Mouse (Mus musculus): ENCODE data around the gene Rfx4.
A peak's percentile ranks its signal among the peaks of the same experiment; 100 is the strongest.

Rfx4 gene

DNA sequence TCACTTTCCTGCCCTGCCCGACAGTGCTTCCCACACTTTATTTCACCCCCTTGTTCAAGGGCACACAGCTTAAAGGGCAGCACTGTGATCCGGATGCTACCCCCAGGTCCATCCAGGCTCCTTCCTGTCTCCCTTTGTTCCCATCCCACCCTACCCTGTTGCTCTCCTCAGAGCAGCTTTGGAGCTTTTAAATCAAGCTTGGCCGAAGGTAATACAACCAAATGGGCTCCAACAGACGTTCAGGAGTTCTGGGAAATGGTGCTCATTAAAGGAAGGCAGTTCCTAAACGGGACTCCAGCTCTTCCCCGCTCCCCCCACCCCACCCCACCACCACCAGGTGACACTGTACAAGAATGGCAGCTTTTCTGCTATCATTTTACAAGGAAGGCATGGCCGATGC lies 154.3 kb downstream of the Rfx4 start:
- DNase-seq (ENCODE audit: low spot score in 2 of 2): no peak

DNA sequence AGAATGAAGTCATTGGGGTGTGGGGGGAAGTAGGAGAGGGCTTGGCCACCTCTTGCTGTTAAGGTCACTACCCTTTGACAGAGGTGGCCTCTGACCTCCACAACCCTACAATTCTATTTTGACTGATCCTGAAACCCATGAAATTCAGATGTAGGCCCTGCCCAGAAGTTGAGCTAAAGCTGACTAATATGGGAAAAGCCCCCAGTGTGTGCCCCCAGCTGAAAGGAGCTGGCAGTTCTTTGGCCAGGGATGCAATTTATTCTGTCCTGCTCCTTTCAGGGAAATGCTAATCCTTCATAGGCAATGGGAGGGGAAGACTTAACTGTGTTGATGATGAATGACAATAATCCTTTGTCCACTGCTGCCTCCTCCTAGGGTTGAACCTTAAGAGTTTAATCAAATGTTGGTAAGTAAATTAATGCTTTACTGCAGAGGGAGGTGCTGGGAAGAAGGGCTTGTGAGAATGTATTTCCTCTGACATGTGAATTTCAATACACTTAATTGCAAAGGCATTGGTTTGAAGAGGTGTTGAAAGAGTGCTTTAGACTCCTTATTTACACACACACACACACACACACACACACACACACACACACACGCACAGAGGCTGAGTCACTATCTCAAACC lies 155.0 kb downstream of the Rfx4 start:
- DNase-seq (ENCODE audit: low spot score in 2 of 2): no peak

DNA sequence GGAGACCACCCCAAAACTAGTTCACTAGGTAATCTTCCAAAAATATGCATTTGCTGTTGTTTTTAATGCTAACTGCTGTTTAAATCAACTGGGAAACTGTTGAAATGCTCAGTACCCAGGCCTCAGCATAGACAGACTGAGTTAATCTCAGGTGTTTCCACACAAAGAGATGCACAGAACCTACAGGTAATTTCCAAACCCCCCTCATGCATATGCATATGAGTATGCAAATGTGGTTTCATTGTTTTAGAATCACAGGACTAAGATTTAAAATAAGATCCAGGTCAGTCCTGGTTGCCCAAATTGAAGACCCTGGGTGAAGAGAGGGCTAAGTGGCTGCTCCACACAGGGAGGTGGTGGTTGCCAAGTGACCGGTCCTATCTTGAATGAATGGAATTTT lies 157.3 kb downstream of the Rfx4 start:
- no peak for DNase-seq (ENCODE audit: low spot score in 2 of 2)

DNA sequence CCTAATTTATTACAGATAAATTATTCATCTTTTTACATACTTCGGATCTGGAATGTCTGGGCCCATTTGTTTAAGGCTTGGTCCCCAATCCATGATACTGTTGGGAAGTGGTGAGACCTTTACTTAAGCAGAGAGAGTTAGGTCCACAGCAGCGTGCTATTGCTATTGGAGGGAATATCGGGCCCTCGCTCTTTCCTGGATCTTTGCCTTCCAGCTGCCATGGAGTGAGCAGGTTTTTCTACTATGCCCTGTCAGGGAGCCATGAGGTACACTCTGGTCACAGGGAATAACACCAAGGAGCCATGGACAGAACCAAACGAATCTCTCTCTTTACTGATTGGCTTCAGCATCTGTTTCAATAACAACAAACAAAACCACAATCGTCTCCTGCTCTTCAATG lies 159.6 kb downstream of the Rfx4 start:
- DNase-seq (ENCODE audit: low spot score in 2 of 2): no peak

DNA sequence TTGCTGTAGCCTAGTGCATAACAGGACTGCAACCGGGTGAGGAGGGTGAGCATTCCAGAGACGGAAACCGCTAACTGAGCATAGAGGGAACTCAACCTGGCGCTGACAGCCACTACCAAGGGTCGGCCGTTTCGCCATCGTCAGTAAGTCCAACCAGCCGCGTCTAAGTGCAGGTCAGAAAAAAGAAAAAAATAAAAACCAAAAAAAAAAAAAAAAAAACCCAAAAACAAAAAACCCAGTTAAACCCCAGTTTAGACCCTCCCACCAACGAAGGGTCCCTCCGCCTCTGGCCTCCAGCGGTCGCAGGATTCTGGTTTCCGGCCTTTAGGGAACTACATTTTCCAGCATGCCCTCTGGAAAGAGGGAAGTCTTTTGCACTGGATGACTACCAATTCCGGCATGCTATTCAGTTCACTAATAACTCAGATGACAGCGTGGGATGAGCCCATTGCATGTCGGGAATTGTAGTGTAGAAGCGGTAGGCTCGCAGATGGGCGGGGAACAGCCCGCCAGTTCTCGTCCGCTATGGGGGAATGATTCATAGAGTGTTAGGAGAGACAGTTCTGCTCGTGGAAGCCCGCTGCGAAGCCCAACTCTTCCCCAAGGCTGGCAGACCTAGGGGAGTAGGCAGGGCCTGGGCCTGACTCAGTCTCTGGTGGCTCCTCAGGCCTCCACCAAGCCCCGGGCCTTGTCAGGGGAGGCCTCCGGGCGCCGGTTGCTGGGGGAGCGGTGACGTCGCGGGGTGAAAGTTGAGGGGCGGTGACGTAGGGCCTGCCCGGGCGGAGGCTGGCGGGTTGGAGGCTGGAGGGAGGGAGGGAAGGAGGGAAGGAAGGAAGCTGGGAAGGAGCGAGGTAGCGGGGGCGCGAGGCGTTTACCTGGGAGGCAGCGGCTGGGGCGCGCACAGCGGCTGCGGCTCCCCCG lies 161.2 kb downstream of the Rfx4 start, which contains the start of gene Ric8b:
Gene Ric8b, plus strand, starts transcription at position 807 of the 921 bp plus-strand sequence.
- DNase-seq (ENCODE audit: low spot score in 2 of 2): peak; percentile 89 to 95

DNA sequence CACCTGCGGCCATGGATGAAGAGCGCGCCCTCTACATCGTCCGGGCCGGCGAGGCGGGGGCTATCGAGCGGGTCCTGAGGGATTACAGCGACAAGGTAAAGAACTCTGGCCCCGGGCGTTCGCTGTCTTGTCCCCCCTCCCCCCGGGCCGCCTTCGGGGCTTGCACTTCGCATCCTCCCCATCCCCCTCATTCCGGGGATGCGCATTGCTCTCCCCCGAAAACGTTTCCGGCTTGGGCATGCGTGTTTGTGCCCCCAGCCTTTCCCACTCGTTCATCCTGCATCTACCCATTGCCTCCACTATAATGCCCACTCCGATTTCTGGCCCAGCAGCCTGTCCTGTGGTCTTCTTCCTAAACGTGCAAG lies 161.9 kb downstream of the Rfx4 start:
- DNase-seq (ENCODE audit: low spot score in 2 of 2): no peak

DNA sequence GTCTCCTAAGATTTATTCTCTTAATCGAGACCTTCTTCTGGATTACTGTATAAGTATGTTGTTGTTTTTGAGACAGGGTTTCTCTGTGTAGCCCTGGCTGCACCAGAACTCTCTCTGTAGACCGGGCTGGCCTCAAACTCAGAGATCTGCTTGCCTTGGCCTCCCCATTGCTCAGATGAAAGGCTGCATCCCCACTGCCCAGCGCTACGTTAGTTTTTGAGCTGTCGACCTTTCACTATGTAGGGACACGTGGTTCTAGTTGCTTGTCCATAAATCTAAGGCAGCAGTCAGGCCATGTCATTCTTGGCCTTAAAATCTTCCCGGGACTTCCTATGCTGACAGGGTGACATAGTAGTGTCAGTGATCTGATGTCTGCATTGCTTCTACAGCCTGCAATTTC lies 170.5 kb downstream of the Rfx4 start:
- DNase-seq (ENCODE audit: low spot score in 2 of 2): no peak

DNA sequence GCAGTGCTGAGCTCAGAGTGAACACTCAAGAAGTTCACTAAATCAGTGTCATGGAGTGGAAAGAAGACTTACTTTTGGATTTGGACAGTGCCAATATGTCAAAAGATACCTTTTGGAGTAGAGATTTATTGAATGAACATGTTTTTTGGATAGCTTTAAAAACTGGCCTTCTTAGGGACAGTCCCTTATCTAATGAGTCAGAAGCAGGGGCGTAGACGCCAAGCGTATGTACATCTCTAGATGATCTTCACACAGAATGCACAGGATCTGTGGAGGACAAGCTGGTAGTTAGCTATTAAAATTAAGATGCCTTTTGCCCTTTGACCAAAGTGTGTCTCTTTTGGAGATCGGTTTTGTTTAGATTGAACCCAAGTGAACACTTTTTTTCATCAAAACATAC lies 171.0 kb downstream of the Rfx4 start:
- DNase-seq (ENCODE audit: low spot score in 2 of 2): no peak

DNA sequence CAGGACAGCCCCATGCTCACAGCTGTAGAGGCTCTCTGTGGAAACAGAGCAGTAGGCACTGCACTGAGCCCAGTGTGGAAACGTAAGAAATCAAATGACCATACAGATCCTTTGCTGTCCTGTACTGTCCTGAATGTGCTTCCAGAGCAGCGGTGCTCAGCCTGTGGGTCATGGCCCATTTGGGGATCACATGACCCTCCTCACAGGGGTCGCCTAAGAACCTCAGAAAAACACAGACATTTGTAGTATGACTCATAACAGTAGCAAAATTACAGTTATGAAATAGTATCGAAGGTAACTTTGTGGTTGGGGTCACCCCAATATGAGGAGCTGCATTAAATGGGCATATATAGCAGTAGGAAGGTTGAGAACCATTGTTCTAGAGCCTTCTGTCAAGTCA lies 172.6 kb downstream of the Rfx4 start:
- DNase-seq (ENCODE audit: low spot score in 2 of 2): no peak

DNA sequence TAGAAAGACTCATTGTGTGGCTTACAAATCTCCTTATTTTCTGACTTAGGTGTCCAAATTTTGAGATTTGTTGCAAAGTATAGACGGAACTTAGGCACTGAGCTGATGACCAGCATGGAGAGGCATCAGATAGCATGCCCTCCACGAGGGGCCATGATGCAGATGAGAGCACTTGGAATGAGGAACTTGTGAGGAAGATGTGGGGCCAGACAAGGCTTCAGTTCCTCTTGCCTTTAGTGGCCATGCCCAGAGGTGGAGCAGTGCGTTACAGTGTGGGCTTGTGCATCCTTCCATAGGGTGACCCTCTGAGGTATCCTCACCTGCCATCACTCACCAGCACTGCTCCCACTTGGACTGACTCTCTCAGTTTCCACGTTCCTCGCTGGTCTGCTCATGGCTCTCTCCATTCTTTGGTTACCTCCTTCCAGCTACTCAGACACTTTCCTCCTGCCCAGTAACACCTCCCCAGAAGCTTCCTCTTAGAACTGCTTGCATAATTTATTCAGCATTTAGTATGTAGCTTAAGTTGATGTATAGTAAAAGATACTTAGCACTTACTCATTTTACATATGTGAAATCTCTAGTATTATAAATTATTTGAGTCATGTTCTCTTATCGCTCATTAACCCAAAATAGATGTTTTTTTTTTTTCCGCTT lies 179.8 kb downstream of the Rfx4 start:
- peak; percentile 45 to 68 for DNase-seq (ENCODE audit: low spot score in 2 of 2)

DNA sequence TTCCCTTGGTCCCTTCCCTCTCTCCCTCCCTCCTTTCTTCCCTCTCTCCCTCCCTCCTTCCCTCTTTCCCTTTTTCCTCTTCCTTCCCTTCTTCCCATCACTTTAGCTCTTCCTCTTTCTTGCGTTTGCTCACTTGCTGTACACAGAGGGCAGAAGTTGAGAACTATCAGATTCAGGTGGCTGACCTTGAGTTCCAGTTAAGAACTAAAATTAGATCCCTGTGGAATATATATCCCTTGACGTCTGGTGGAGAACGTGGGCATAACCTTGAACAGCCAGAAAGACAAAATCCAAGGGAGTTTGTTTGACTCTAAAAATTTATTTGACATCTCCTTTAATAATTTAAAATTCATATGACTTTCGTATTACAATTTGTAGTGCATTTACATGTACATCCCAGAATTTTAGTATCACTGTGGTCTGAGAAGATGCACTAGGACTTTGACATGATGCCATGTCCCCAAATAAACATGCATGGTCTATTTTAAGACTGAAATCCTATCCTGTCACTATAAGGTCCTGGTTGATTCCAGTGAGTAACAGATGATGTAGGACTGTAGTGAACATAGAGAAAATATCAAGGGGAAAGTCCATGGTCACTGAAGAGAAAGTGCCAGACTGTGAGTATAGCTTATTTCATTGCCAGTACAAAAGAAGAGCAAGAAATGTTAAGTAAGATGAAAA lies 181.1 kb downstream of the Rfx4 start:
- no peak for DNase-seq (ENCODE audit: low spot score in 2 of 2)

DNA sequence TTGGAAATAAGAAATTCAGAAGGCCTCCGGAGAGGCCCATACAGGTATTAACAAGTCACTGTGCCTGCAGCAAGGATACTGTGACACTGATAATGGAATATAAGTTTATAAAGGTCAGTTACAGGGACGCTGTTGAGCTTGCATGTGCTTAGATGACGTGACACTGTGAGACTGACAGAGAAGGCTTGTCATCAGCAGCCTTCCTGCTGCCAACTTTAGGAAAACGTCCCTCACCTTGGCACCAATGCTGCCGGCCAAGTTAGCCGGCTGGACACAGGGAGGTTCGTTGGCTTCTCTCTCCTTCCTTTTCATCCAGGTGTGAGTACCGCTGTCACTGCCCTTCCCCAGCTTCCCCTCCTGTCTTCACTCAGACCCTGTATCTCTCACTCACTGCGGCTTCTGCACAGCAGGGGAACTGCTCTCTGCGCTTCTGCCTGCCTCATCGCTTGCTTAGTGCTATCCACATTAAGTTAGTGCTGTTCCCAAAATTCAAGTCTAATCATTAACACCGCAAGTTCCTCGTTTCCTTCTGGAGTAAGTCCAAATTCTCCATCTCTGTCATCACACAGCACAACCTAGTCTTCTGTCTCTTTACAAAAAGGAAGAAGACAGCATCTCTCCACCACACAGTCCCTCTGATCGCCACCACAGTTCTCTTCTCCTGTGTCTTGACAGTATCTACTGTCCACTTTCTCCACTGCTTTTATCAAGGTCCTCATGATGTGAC lies 182.4 kb downstream of the Rfx4 start:
- no peak for DNase-seq (ENCODE audit: low spot score in 2 of 2)

DNA sequence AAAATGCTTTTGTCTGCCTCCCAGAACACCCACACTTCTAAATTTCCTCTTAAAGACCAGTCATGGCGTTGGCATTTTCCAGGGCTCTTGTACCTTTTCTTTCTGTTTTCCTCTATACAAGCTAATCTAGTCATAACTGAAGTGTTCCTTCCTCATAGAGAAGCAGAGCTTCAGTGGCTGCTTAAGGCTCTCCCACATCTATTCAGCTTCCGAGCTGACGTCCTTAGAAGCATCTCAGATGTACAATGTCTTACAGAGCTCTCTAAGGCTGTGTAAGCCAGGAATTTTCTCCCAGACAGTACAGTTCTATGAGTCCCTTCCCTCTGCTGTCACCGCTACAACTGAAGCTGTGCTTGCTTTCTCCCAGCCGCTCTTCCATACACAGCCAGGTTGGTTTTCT lies 183.0 kb downstream of the Rfx4 start:
- DNase-seq (ENCODE audit: low spot score in 2 of 2): no peak

DNA sequence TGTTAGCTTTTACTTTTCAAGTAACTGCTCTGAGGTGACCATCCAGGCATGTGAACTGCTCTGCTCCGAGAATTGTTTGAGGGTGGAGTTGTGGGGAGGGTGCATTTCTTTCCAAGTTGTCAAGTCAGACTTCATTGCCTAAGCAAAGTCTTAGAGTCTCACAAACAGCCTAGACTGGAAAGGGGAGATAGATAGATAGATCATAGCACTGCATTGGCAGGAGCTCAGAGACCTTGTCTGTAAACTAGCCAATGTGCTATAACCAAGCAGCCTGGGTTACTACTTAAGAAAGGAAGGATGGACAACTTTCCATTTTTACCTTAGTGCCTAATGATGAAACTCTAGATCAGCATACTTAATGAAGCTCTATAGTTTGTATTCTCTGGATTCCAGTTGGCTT lies 184.5 kb downstream of the Rfx4 start:
- DNase-seq (ENCODE audit: low spot score in 2 of 2): no peak

DNA sequence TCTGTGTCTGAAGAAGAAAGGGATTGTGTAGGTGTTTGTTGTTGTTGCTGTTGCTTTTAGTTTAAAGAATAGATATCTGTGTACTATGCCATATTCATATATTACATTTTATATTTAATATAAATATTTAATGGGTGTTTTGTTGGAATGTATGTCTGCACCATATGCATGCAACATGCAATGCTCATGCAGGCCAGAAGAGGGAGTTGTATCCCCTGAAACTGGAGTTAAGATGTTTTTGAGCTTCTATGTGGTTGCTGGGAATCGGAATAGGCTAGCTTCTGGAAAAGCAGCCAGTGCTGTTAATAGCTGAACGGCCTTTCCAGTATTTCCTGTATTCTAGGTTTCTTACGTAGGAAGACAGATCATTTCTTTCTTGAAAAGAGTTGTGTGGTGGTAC lies 189.8 kb downstream of the Rfx4 start:
- no peak for DNase-seq (ENCODE audit: low spot score in 2 of 2)

DNA sequence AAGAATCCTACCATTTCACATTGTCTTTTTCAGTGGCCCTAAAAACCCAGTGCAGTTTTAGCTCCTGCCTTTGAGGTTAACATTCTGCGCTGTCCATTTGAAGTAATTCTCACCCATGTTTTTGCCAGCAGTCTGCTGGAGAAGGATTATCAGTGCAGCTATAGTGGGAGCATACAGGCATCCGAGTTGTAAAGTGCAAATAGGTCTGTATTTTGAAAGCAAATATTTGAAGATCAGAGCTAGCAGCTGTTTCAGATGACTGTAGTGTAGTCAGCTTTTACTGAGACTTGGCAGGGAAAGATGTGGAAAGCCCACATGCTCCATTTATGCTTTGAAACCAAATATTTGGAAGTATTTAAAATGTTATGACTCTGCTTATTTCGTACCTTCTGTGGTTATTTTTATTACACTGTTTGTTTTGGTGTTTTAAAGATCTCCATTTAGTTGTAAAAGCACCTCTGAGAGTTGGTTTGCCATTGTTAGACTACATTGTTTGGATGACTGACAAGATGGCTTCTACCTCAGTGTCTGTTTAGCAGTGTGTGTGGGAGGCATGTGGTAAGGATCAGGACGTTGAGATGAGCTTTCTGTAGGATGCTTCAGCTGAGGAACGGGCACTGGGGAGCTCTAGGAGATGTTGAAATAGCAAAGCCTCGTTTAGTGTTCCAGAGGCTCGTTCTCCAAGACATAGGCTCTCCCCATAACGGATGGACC lies 193.3 kb downstream of the Rfx4 start:
- no peak for DNase-seq (ENCODE audit: low spot score in 2 of 2)

DNA sequence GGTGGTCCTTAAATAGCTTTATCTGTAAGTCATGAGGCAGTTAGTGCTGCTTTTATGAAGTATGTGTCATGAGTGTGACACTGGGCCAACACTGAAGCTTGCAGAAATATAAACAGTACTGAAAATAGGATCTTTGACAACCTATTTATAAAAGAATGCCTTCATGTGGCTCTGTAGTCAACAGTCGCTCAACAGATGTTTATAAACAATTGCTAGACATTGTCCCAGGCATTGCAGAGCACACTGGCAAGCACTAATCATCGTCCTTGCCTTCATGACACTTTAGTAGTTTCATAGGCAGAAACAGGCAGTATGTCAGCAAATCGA lies 193.8 kb downstream of the Rfx4 start:
- DNase-seq (ENCODE audit: low spot score in 2 of 2): no peak

DNA sequence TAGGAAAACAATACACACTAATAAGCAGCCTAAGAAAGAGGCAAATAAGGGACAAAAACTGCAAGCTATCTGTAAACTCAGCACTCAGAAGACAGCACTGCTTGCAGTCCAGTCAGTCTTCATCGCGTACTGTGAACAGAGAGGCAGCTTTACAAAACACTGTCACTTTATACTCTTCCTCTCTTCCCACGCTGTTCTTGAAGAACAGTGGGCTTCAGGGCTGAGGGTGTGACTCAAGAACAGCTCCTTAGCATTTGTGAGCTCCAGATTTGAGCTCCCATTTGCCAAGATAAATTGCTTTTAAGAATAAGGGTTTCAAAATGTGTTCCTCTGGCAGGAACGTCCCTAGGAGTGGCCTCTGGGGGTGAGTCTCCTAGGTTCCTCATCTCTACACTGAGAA lies 194.5 kb downstream of the Rfx4 start:
- no peak for DNase-seq (ENCODE audit: low spot score in 2 of 2)

DNA sequence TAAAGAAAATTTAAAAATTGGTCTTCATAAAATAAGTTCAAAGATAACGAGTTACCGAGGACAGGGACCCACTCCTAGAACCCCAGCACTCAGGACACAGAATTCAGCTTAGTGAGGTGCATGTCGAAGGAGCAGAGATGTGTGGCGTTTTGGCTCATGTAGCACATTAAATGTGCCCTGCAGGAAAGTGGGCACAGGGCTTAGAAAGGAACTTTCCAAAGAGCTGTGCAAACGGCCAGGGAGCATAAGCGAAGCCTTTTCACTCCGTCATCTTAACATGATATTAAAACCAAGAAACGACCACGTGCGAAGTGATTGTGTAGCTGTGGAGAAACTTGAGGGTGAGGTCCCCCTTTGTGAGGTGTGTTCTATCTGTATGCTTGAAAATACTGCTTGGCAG lies 198.4 kb downstream of the Rfx4 start:
- no peak for DNase-seq (ENCODE audit: low spot score in 2 of 2)

Measured in spleen, postnatal 4 days (tissue).